Mouse (Mus musculus) bone marrow, adult 2 months (tissue): Measurements from ENCODE around the gene Cox5a.

Experiments used
- CTCF ChIP-seq: fragments of 200-500 bp; IDR thresholded peaks from 2 replicates; pipeline ENCODE4 v1.5.1; 2011; ENCODE audit warnings: low read length, control low read depth; ENCODE audit not compliant: control insufficient read depth, insufficient read depth
- POLR2A ChIP-seq: fragments of 200-500 bp; IDR thresholded peaks from 2 replicates; pipeline ENCODE4 v1.6.1; 2011; ENCODE audit warnings: low read depth, mild to moderate bottlenecking, control low read depth, low read length, borderline replicate concordance; ENCODE audit not compliant: control insufficient read depth

DNA sequence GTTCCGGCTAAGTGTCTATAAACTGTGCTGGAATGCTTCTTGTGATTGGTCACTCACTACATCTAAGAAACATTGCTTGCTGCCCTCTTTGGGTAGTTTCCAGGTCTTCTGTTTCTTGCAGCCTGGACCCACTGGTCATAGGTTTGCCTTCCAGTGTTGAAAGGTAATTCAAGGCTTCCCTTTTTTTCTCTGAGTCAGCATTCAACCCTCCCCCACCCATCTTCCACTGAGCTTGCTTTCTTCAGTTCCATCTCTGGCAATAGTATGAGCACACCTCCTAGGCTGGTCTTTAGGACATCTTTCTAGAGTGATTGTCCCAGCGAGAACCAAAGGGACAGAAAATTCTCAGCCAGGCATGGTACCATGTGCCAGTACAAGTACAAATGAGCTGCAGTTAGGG is 18.5 kb downstream of the Cox5a start:
- TF ChIP-seq CTCF: no peak
- no peak for TF ChIP-seq POLR2A
